Mouse (Mus musculus): ENCODE data around the gene Ubap1l. TPM values are rescaled to one million over a fixed set of nuclear protein-coding genes. Genes with fewer than 3 reads are reported as not detected.

The Ubap1l gene
- polyA plus RNA-seq, 1 experiment from 2014 or later, result 2.0 TPM

DNA sequence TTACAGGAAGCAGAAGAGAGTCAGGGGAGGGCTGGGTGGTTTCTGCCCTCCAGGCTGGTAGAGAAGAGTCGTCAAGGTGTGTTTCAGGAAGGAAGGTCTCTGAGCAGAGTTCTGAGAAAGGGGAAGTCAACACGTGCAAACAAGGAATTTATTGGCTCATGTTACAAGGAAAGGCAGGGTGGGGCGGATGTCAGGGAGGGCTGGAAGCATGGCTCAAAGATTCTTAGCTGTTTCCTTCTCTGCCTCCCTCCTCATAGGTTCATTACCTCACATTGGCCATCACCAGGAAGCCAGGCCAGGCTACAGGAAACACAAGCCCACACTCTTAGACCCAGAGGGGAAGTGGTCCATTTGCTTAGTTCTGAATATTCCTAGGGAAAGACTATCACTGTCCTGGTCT is 63.6 kb downstream of the Ubap1l start:
- ATAC-seq (ENCODE audit: low read depth), result no peak
- Histone ChIP-seq H3K9ac (no peak overlapping the region), H3K36me3 (no peaks in the 10 kb centered on the region), H3K27ac (replicated peaks) (no peak overlapping the region), H3K4me2 (no peak overlapping the region), H3K9me3 (no peaks in the 10 kb centered on the region), H3K4me3 (no peak overlapping the region), H3K27me3 (no peaks in the 10 kb centered on the region), H3K4me1 (replicated peaks) (no peaks in the 10 kb centered on the region)
- WGBS, result 38% methylated on average over 3 of the region's 3 CpGs

DNA sequence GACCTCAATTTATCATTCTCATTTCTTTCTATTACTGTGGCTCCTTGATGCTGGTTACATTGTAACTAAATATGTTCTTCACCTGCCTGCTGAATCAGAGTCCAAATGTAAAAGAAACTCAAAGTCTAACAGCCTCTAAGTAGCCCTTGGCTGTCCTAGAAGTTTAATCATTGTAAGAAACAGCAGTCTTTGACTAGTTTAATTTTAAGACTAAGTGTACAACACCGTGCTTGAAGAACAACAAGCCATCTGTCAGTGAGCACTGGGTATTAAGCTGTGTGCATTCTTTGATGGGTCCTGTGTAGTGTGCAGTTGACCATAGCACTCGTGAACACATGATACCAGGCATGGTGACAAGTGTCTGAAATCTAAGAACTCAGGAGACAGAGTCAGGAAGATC is 66.7 kb downstream of the Ubap1l start:
- Histone ChIP-seq H3K4me1 (replicated peaks) (no peaks in the 10 kb centered on the region), H3K27ac (replicated peaks) (no peak overlapping the region), H3K4me2 (no peak overlapping the region), H3K9me3 (no peaks in the 10 kb centered on the region), H3K9ac (no peak overlapping the region), H3K27me3 (no peaks in the 10 kb centered on the region), H3K36me3 (no peaks in the 10 kb centered on the region), H3K4me3 (no peak overlapping the region)
- WGBS, result 75% methylated on average over 2 of the region's 2 CpGs
- ATAC-seq (ENCODE audit: low read depth), result no peak

DNA sequence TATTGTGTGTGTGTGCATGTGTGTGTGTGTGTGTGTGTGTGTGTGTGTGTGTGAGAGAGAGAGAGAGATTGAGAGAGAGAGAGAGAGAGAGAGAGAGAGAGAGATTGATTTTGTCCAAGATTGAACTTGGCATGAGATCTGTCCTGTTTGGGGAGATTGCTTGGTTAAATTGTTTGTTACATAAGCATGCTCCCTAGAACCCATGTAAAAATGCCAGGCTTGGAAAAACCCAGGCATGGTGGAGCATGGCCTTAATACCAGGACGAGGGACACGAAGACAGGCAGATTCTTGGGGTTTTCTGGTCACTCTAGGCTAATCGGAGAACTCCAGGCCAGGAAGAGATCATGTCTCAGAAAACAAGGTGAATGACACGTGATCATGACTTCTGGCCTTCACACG is 67.2 kb downstream of the Ubap1l start:
- H3K4me1 ChIP-seq (replicated peaks), result no peaks in the 10 kb centered on the region
- H3K9ac ChIP-seq, result no peak overlapping the region
- no peak overlapping the region for H3K4me3 ChIP-seq
- H3K36me3 ChIP-seq, result no peaks in the 10 kb centered on the region
- no peaks in the 10 kb centered on the region for H3K9me3 ChIP-seq
- H3K27ac ChIP-seq (replicated peaks), result no peak overlapping the region
- WGBS, result 91% methylated on average over 5 of the region's 5 CpGs
- no peaks in the 10 kb centered on the region for H3K27me3 ChIP-seq
- ATAC-seq (ENCODE audit: low read depth), result no peak
- H3K4me2 ChIP-seq, result no peak overlapping the region

Other genes starting within 250 kb of the Ubap1l start
- 12.3 and 12.9 TPM in 2 replicates for gene Igdcc3, start 219.9 kb upstream of the Ubap1l start, polyA plus RNA-seq (2015; fragmentation: Nextera tagmentation; extraction: Ambion mirVana)
- gene Parp16, start 165.7 kb upstream of the Ubap1l start, polyA plus RNA-seq (2015; fragmentation: Nextera tagmentation; extraction: Ambion mirVana), result 5.4 and 6.8 TPM in 2 replicates
- gene Cilp, start 95.9 kb upstream of the Ubap1l start, polyA plus RNA-seq (2015; fragmentation: Nextera tagmentation; extraction: Ambion mirVana), result 0.36 and 0.53 TPM in 2 replicates
- 42.9 and 43.6 TPM in 2 replicates for gene Clpx, start 66.8 kb upstream of the Ubap1l start, polyA plus RNA-seq (2015; fragmentation: Nextera tagmentation; extraction: Ambion mirVana)
- gene Pdcd7, start 14.9 kb upstream of the Ubap1l start, polyA plus RNA-seq (2015; fragmentation: Nextera tagmentation; extraction: Ambion mirVana), result 10.0 and 10.9 TPM in 2 replicates
- gene Kbtbd13, start 30.6 kb downstream of the Ubap1l start, polyA plus RNA-seq (2015; fragmentation: Nextera tagmentation; extraction: Ambion mirVana), result 0.32 and 0.47 TPM in 2 replicates
- gene Rasl12, start 37.5 kb downstream of the Ubap1l start, polyA plus RNA-seq (2015; fragmentation: Nextera tagmentation; extraction: Ambion mirVana), result 6.6 and 7.7 TPM in 2 replicates
- gene Slc51b, start 61.9 kb downstream of the Ubap1l start, polyA plus RNA-seq (2015; fragmentation: Nextera tagmentation; extraction: Ambion mirVana), result not detected in 2 replicates
- gene Mtfmt, start 74.7 kb downstream of the Ubap1l start, polyA plus RNA-seq (2015; fragmentation: Nextera tagmentation; extraction: Ambion mirVana), result 23.3 and 25.5 TPM in 2 replicates
- 138 and 143 TPM in 2 replicates for gene Spg21, start 99.9 kb downstream of the Ubap1l start, polyA plus RNA-seq (2015; fragmentation: Nextera tagmentation; extraction: Ambion mirVana)
- 0.59 and 0.60 TPM in 2 replicates for gene Ankdd1a, start 159.2 kb downstream of the Ubap1l start, polyA plus RNA-seq (2015; fragmentation: Nextera tagmentation; extraction: Ambion mirVana)
- 7.6 and 9.5 TPM in 2 replicates for gene Plekho2, start 219.0 kb downstream of the Ubap1l start, polyA plus RNA-seq (2015; fragmentation: Nextera tagmentation; extraction: Ambion mirVana)
- 3.1 and 3.2 TPM in 2 replicates for gene Pif1, start 226.1 kb downstream of the Ubap1l start, polyA plus RNA-seq (2015; fragmentation: Nextera tagmentation; extraction: Ambion mirVana)

All from neural tube, embryonic 13.5 days (tissue).